9 mouse cellular contexts compared by ENCODE assay signal in genomic region chr10:18446359-18446820, GRCm38 (mm10).
A peak's percentile ranks its signal among the peaks of the same experiment; 100 is the strongest.
DNase-seq lines count a peak whose midpoint lies in the region; ATAC-seq and TF ChIP-seq lines count a peak whose summit lies in the region.
"Had no signal": no experiment of that assay in that cellular context is flagged by ENCODE, and none has a peak within 500 bp of the region (broad histone marks: within the 10 kb centered on the region; RNA-seq: fewer than 3 reads in every experiment).

No protein-coding gene starts in this region.

- peaks cover 61% of the 10 kb centered on the region for H3K4me1 ChIP-seq in heart, embryonic 12.5 days (replicated peaks)
- H3K4me1 ChIP-seq in ES-Bruce4 (ENCODE audit: control insufficient read depth, insufficient read depth, low read length), result peaks cover 4% of the 10 kb centered on the region
- peaks cover 11% of the 10 kb centered on the region for H3K4me1 ChIP-seq in embryonic facial prominence, embryonic 14.5 days (ENCODE audit: control insufficient read depth, insufficient read depth, low read length)
- H3K4me1 ChIP-seq in intestine, embryonic 16.5 days (ENCODE audit: control insufficient read depth, insufficient read depth, low read length), result peaks cover 6% of the 10 kb centered on the region

- TF ChIP-seq EP300 in ES-Bruce4 (IDR thresholded peaks at IDR 0.05; ENCODE audit: insufficient read depth, low read depth, low read length), result no peak

- no peak for TF ChIP-seq POLR2A in ES-Bruce4 (IDR thresholded peaks at IDR 0.05; ENCODE audit: insufficient read depth, low read length)

- DNase-seq in heart, postnatal 25 days (ENCODE audit: low spot score), result no peak
- DNase-seq in embryonic facial prominence, embryonic 14.5 days (ENCODE audit: low spot score), result peak; percentile 80
- no peak for DNase-seq in right cerebral cortex, postnatal 36 days (ENCODE audit: low spot score in 2 of 2)
- DNase-seq in thymus, postnatal 14 days, result no peak
- DNase-seq: adrenal gland, postnatal 25 days had no signal

- no peaks in the 10 kb centered on the region for H3K9me3 ChIP-seq in heart, embryonic 12.5 days (replicated peaks)
- no peaks in the 10 kb centered on the region for H3K9me3 ChIP-seq in ES-Bruce4 (replicated peaks; ENCODE audit: control insufficient read depth, insufficient read depth, low read length, poor library complexity, severe bottlenecking)
- H3K9me3 ChIP-seq in embryonic facial prominence, embryonic 14.5 days (ENCODE audit: control insufficient read depth, low read length), result no peaks in the 10 kb centered on the region
- H3K9me3 ChIP-seq in intestine, embryonic 16.5 days (ENCODE audit: control insufficient read depth, low read length), result no peaks in the 10 kb centered on the region

- no peaks in the 10 kb centered on the region for H3K36me3 ChIP-seq in heart, embryonic 12.5 days
- H3K36me3 ChIP-seq in ES-Bruce4 (ENCODE audit: control insufficient read depth, insufficient read depth, low read length, poor library complexity, severe bottlenecking), result no peaks in the 10 kb centered on the region
- no peaks in the 10 kb centered on the region for H3K36me3 ChIP-seq in embryonic facial prominence, embryonic 14.5 days (ENCODE audit: control insufficient read depth, insufficient read depth, low read length)
- no peaks in the 10 kb centered on the region for H3K36me3 ChIP-seq in intestine, embryonic 16.5 days (ENCODE audit: control insufficient read depth, insufficient read depth, low read length)

- 5% methylated on average over 7 of the region's 7 CpGs for WGBS in heart, embryonic 12.5 days
- WGBS in embryonic facial prominence, embryonic 14.5 days, result 19% methylated on average over 4 of the region's 7 CpGs
- 13% methylated on average over 5 of the region's 7 CpGs for WGBS in intestine, embryonic 16.5 days

- H3K9ac ChIP-seq in heart, embryonic 12.5 days, result peak overlapping the region; percentile 56
- H3K9ac ChIP-seq in ES-Bruce4 (ENCODE audit: low read depth, poor library complexity, severe bottlenecking), result no peak overlapping the region
- H3K9ac ChIP-seq in embryonic facial prominence, embryonic 14.5 days (ENCODE audit: low read depth, low read length), result no peak overlapping the region
- H3K9ac ChIP-seq in intestine, embryonic 16.5 days (ENCODE audit: low read depth, low read length), result no peak overlapping the region

- H3K4me2 ChIP-seq in heart, embryonic 12.5 days, result peak overlapping the region; percentile 56
- H3K4me2 ChIP-seq in embryonic facial prominence, embryonic 14.5 days (ENCODE audit: low read depth, low read length), result no peak overlapping the region
- no peak overlapping the region for H3K4me2 ChIP-seq in intestine, embryonic 16.5 days (ENCODE audit: low read depth, low read length)

- no peak for ATAC-seq in heart, embryonic 12.5 days (ENCODE audit: insufficient number of reproducible peaks, low FRiP score)
- ATAC-seq in embryonic facial prominence, embryonic 14.5 days (ENCODE audit: low read depth), result peak; percentile 79
- peak; percentile 42; the same call in 1 of the 2 replicates for ATAC-seq in intestine, embryonic 16.5 days
- no peak for ATAC-seq in CD4-positive, CD25-positive, alpha-beta regulatory T cell, adult 4 months

- TF ChIP-seq CTCF in ES-Bruce4 (IDR thresholded peaks at IDR 0.05; ENCODE audit: low read depth, low read length), result no peak

- intact Hi-C loops in heart, postnatal 25 days (cut with DNase I), result no loop called here

- H3K27ac ChIP-seq in heart, embryonic 12.5 days (ENCODE audit: poor library complexity, severe bottlenecking), result peak overlapping the region; percentile 99
- H3K27ac ChIP-seq in ES-Bruce4 (ENCODE audit: insufficient read depth, low read length), result peak overlapping the region; percentile 85
- H3K27ac ChIP-seq in embryonic facial prominence, embryonic 14.5 days (replicated peaks; ENCODE audit: low read depth, low read length), result no peak overlapping the region
- no peak overlapping the region for H3K27ac ChIP-seq in intestine, embryonic 16.5 days (ENCODE audit: low read length)

- no peaks in the 10 kb centered on the region for H3K27me3 ChIP-seq in heart, embryonic 12.5 days (replicated peaks)
- H3K27me3 ChIP-seq in ES-Bruce4 (ENCODE audit: control insufficient read depth, insufficient read depth, low read length, poor library complexity, severe bottlenecking), result no peaks in the 10 kb centered on the region
- H3K27me3 ChIP-seq in embryonic facial prominence, embryonic 14.5 days (replicated peaks; ENCODE audit: control insufficient read depth, insufficient read depth, low read length), result no peaks in the 10 kb centered on the region
- H3K27me3 ChIP-seq in intestine, embryonic 16.5 days (replicated peaks; ENCODE audit: control insufficient read depth, insufficient read depth, low read length), result no peaks in the 10 kb centered on the region

- no peak overlapping the region for H3K4me3 ChIP-seq in heart, embryonic 12.5 days
- no peak overlapping the region for H3K4me3 ChIP-seq in ES-Bruce4 (ENCODE audit: low read depth, low read length)
- H3K4me3 ChIP-seq in embryonic facial prominence, embryonic 14.5 days (ENCODE audit: low read depth, low read length), result no peak overlapping the region
- no peak overlapping the region for H3K4me3 ChIP-seq in intestine, embryonic 16.5 days (ENCODE audit: low read length)

Comparison
In these comparisons a context has a peak if more than half of its experiments do, and no peak if none do; other contexts are left out.
1. ATAC-seq: peak in embryonic facial prominence, embryonic 14.5 days (single experiment) and intestine, embryonic 16.5 days (single experiment); none in heart, embryonic 12.5 days (single experiment) and CD4-positive, CD25-positive, alpha-beta regulatory T cell, adult 4 months (single experiment).
2. H3K27ac ChIP-seq: peak in heart, embryonic 12.5 days (single experiment) and ES-Bruce4 (single experiment); none in embryonic facial prominence, embryonic 14.5 days (single experiment) and intestine, embryonic 16.5 days (single experiment).